Mouse (Mus musculus): ENCODE data around the gene Sult1a1.

Sult1a1 gene

DNA sequence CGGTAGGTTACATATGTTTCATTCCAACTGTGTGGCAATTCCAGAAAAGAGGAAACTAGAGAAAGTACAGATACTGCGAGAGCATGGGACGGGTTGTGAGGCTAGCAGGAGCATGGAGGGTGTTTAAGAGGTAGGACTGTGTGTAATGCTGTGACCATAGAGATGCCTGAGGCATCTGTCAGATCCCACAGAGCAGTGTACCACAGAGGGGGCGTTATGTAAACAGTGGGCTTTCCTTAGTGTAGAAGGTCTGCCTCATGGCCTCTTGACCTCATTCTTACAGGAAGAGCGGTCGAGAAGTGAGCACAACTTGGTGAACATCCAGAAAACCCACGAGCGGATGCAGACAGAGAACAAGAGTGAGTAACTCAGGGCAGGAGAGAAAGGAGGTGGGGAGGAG, 12.6 kb downstream of the Sult1a1 start:
- DNase-seq (ENCODE audit: low read depth, low spot score): no peak

GRCm38 (mm10) chr7:126659771-126660170, 16.5 kb downstream of the Sult1a1 start:
- DNase-seq (ENCODE audit: low read depth, low spot score): no peak

GRCm38 (mm10) chr7:126657522-126657921, 18.7 kb downstream of the Sult1a1 start:
- DNase-seq (ENCODE audit: low read depth, low spot score): no peak

DNA sequence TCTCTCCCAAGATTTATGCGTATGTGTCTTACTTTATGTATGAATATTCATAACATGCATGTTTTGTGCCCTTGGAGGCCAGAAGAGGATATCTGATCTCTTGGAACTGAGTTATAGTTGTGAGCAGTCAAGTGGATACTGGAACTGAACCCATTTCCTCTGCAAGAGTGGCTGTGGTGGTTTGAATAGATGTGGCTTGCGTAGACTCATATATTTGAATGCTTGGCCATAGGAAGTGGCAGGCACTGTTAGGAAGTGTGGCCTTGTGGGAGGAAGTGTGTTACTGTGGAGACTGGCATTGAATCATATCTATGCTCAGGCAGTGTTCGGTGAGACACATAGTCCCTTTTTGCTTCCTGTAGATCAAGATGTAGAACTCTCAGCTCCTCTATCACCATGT, 20.5 kb downstream of the Sult1a1 start:
- peak; percentile 21 for DNase-seq (ENCODE audit: low read depth, low spot score)

DNA sequence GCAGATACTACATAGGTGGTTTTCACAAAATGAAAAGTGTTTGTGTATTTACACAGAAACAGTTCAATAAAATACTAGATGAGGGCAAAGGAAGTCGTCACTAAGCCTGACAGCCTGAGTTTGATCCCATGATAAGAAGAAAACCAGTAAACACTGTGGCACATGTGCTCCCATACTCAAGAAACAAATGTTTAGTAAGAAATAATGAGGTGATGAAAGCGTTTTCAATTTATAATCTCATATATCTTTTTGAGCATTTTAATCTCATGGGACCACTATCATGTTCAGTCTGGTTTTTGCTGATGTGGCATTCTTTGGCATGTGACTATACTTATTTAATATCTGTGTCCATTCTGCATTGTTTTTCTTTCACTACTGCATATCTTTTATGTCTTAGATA, 22.2 kb downstream of the Sult1a1 start:
- no peak for DNase-seq (ENCODE audit: low read depth, low spot score)

DNA sequence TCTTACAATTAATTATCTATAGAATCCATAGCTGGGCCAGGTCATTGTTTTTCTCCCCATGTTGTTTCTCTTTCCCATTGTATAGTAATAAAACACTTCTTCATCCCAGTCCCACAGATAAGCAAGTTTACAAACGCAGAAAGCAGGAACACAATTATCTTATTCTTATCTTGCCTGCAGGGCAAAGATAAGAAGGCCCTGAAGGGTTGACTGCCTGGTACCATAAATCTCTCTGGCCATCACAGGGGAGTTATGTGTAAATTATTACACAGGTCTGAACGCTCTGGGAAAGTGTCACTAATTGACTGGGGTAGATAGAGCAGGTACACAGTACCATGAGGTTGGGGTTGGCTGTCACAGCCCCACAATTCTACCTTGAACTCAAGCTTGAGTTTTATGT, 25.4 kb downstream of the Sult1a1 start:
- no peak for DNase-seq (ENCODE audit: low read depth, low spot score)

DNA sequence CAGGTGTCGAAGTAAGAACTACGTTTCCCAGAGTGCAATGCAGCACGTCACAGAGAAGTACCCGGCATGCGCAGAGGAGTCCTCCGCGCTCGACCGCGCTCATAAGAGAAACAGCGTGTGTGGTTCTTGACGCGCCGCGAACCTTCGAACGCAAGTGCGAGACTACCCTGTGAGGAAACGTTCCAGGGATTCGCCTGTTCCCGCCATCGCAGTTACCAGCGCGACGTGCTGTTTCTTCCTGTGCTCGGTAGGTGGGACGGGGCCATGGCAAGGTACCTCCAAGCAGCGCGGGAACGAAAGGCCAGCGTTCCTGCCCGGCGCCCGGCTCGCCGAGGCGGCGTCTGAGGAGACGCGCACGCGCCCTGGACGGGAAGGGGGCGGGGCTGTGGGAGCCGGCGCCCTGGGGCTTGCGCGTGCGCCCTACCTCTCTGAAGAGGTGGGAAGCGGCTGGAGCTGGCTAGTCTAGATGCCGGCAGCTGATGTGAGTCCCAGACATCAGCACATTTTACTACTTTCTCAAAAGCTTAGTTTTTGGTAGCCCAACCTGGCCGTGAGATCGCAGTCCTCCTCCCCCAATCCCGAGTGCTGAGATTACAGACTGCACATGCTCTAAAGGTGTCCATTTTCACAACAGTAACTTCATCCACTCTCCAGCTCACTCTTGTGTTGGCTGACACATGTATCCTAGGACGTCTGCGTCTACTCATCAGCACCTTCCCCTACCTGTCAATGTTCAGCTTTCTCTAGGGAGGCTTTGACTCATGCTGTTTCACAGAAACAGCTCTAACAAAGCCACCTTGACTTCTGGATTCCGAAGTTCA, 26.8 kb downstream of the Sult1a1 start, which contains the start of gene Sgf29:
Gene Sgf29 (plus strand): TSS at position 79 of the 821 bp plus-strand sequence.
- peak; percentile 97 for DNase-seq (ENCODE audit: low read depth, low spot score)

DNA sequence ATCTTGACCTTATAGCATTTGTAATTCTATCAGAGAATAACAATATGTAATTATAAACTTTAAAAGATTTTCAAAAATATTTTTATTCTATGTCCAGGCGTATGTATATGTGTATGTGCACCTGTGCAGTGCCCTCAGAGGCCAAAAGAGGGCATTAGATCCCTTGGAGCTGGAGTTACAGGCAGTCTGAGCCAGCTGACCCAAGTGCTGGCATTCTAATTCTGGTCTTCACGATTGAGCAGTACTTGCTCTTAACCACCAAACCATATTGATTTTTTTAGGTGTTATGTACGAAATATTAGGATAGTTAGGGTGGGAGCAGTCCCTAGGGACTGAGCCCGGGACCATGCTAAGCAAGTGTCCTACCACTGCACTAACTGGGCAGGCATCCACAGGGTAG, 27.7 kb downstream of the Sult1a1 start:
- DNase-seq (ENCODE audit: low read depth, low spot score): peak; percentile 75

GRCm38 (mm10) chr7:126645708-126646107, 30.5 kb downstream of the Sult1a1 start:
- DNase-seq (ENCODE audit: low read depth, low spot score): no peak

DNA sequence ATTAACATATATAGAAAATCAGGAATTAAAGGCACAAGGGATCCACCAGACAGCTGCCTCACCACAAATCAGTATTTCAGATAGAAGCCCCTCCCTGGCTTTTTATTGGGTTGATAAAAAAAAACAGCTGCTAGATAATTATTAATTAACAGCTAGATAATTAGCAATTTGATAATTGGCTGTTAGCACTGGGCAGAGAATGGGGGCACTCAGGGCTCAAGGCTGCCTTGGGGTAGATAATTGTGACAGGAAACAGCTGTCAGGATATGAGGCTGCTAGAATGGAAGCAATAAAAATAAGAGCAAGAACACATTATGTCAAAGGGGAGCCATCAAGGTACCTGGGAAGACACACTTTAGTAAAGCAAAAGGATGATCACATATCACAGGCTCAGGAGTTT, 31.3 kb downstream of the Sult1a1 start:
- no peak for DNase-seq (ENCODE audit: low read depth, low spot score)

- DNase-seq (ENCODE audit: low read depth, low spot score): no peak
These were observed 31.9 kb downstream of the Sult1a1 start for GRCm38 (mm10) chr7:126644345-126644744.

DNA sequence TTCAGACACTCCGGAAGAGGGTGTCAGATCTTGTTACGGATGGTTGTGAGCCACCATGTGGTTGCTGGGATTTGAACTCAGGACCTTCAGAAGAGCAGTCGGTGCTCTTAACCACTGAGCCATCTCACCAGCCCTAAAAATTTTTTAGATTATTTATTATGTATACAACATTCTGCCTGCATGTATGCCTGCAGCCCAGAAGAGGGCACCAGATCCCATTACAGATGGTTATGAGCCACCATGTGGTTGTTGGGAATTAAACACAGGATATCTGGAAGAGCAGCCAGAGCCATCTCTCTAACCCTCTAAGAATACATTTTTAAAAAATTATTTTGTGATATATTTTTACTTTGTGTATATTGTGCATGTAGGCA, 33.0 kb downstream of the Sult1a1 start:
- peak; percentile 71 for DNase-seq (ENCODE audit: low read depth, low spot score)

DNA sequence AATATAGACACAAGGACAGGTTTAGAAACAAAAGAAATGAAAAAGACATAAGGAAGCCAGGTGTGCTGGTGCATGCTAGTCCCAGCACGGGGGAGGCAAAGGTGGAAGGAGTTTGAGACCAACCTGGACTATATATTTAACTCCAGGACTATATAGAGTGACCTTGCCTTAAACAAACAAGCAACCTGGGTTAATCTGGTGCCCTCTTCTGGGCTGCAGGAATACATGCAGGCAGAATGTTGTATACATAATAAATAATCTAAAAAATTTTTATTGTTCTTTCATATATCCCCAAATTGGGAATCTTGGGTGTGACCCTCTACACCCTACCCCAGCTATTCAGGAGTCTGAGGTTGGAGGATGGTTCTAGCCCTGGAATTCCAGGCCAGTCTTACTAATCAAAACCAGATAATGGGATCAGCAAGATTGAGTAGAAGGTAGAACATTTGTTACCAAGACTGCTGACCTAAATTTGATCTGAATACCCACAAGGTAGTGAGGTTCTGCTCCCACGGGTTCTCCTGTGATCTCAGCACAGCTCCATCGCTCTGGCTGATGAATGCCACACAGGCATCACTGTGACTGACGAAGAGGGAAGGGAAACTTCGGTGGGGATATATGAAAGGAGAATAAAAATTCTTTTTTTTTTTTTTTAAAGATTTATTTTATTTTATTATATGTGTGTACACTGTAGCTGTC, 33.5 kb downstream of the Sult1a1 start:
- DNase-seq (ENCODE audit: low read depth, low spot score): peak; percentile 37

DNA sequence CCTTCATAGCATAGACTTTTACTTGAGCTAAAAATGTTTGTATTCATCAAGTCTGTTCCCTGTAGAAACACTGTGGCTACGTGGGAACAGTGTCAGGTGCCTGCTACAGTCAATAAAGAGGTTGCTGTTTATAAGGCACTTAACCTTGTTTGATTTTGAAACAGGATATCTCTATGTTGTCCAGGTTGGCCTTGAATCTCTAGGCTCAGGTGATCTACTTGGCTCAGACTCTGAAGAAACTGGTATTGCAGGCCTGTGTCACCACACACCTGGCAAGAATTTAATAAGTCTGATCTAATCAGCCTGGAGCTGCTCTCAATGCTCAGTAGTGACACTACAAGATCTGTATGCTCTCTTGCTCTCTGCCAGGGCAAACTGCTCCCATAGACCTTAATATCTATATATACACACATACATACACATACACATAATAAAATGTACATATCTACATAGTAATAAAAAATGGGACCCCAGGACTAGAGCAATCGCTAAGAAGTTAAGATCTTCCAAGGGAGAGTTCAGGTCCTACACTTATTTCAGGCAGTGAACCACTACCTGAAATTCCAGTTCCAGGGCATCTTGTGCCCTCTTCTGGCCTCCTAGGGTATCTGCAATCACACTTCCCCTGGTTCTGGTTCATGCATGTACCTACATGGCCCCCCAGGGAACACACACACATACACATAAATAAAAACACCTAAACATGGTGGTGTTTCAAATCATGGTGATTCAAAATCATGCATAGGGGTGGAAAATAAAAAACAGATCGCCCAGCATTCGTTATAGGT, 39.3 kb downstream of the Sult1a1 start:
- DNase-seq (ENCODE audit: low read depth, low spot score): peak; percentile 63

DNA sequence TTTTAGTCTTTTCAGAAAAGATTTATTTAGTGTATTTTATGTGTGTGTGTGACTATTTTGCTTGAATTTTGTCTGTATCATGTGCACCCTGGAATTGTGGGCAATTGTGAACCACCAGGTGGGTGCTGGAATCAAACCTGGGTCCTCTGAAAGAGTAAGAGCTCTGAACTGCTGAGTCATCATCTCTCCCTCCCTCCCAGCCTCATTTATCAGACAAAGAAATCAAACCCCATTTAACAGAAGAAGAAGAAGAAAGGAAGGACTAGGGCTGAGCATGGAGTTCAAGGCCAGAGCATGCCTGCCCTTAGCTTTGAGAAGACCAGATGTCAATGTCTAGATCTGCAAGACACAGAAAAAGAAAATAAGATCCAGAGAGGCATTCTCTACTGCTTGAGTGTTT, 40.9 kb downstream of the Sult1a1 start:
- DNase-seq (ENCODE audit: low read depth, low spot score): no peak

GRCm38 (mm10) chr7:126632478-126632877, 43.8 kb downstream of the Sult1a1 start:
- DNase-seq (ENCODE audit: low read depth, low spot score): no peak

DNA sequence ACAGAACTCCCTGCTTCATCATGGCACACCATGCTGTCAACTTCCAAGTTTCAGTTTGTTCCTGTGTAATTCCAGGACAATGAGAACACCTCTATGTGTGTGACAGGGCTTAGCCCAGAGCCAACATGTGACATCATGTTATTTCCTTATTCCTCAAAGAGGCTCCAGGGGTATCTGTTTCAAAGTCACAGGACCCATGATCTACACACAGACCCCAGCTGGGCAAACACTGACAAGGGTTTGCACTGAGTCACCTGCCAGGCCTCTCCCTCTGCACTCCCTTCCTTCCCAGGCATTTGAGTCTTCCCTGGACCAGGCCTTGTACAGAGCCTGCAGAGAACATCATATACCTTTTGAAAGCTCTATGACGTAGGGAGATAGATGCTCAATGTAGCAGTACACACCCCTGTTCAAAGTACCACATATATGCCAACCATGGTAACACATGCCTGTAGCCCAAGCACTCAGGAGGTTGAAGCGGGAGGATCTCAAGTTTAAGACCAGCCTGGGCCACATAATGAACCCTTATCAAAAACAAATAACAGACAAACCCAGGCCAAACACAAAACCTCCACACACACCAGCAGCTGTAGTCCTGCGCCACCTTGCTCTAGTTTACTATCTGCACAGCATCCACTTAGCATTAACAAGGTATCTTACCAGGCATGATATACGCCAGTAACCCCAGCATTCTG, 45.3 kb downstream of the Sult1a1 start, which contains the start of gene Nupr1:
Gene Nupr1 (minus strand): TSS at position 38 of the 695 bp plus-strand sequence.
- DNase-seq (ENCODE audit: low read depth, low spot score): no peak

DNA sequence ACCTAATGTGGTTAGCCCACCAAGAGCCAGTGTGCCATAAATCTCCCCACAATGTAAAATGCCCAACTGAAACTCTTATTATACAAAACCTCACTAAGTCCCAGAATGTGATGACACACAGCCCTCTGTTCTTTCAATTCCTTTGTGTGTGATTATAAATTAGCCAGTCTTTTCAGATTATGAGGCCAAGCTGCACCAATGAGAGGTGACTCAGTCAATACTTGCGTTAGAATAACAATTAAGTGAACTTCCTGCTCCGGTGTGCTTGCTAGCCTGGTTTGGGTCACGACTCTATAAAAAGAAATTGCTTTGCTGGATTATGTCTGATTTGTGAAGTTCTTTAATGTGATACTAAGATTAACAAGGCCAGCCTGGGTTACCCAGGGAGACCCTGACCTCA, 46.3 kb downstream of the Sult1a1 start:
- no peak for DNase-seq (ENCODE audit: low read depth, low spot score)

DNA sequence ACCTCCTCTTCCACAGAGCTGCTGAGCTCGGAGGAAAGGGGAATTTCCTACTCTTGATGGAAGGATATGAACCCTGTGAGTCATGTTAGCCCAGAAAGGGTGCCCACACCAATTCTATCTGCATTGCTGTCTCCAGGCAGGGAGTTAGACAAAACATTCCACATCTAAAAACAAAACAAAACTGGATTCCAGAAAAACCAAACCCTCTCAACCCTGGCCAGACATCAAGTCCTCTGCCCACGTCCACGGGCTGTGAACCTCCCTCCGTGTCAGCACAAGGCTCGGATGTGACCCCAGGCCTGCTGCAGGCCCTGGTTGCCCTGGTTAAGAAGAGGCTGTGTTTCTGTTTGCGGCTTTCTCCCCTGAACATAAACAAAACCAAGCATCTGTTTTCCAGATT, 48.1 kb downstream of the Sult1a1 start:
- DNase-seq (ENCODE audit: low read depth, low spot score): no peak

- DNase-seq (ENCODE audit: low read depth, low spot score): no peak
These were observed 50.2 kb downstream of the Sult1a1 start for GRCm38 (mm10) chr7:126625807-126626600.

GRCm38 (mm10) chr7:126625369-126625768, 50.9 kb downstream of the Sult1a1 start:
- DNase-seq (ENCODE audit: low read depth, low spot score): no peak
